Mouse (Mus musculus) bone marrow macrophage, adult 2 months (primary cell): ENCODE data around the gene Col12a1.

Experiments used
- CTCF ChIP-seq: IDR thresholded peaks from 2 replicates; pipeline ENCODE4 v1.5.1; 2012; ENCODE audit warnings: low read depth, mild to moderate bottlenecking, low read length, moderate library complexity
- POLR2A ChIP-seq: IDR thresholded peaks from 2 replicates; pipeline ENCODE4 v1.6.1; 2012; ENCODE audit warnings: mild to moderate bottlenecking, low read depth, low read length, borderline replicate concordance

GRCm38 (mm10) chr9:79586415-79587195 is 132.0 kb downstream of the Col12a1 start:
- TF ChIP-seq CTCF (no peak), POLR2A (no peak)
